Mouse (Mus musculus): ENCODE measurements around the gene Vasp.

DNA sequence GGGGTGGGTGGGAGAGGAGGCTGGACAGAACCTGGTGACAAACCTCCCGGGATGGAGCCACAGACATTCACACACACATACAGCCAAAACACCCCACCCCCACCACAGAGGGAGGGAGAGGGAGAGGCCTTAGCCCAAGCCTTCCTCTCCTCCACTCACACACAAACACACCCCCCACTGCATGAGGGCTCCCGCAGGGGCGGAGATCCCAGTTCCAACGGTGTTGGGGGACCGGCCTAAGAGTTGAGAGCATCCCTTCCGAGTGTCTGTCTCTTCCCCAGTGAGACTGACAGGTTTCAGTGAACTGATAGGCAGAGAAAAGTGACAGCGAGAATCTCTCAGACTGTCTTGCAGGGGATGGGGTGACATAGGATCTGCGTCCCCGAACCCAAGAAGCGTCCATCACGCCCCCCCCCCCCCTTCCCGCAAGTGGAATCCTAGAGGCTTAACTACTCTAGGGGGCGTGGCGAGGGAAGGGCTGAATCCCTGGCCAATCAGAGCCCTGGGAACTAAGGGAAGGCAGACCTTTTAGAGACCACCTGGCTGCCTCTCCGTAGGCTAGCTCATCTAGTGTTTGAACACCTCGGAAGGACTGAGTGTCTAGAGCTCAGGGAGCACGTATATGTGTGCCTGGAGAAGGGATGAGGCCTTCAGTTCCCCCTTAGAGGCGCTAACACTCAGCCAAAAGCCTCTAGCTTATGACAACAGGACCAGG lies 36.3 kb upstream of the Vasp start:
- TF ChIP-seq CTCF (IDR thresholded peaks at IDR 0.05; ENCODE audit: low read depth) = peak; percentile 15; the same call in 1 of the 2 replicates
- TF ChIP-seq EP300 (IDR thresholded peaks at IDR 0.05; ENCODE audit: low read depth) = no peak

Data from heart, postnatal 0 days (tissue).